Mouse (Mus musculus): Measurements from ENCODE around the gene Polg. TPM values are rescaled to one million over a fixed set of nuclear protein-coding genes. Genes with fewer than 3 reads are reported as not detected.

Polg gene
- polyA plus RNA-seq (2014; fragmentation: Nextera tagmentation; extraction: Ambion mirVana): 39.8 and 41.1 TPM in 2 replicates

DNA sequence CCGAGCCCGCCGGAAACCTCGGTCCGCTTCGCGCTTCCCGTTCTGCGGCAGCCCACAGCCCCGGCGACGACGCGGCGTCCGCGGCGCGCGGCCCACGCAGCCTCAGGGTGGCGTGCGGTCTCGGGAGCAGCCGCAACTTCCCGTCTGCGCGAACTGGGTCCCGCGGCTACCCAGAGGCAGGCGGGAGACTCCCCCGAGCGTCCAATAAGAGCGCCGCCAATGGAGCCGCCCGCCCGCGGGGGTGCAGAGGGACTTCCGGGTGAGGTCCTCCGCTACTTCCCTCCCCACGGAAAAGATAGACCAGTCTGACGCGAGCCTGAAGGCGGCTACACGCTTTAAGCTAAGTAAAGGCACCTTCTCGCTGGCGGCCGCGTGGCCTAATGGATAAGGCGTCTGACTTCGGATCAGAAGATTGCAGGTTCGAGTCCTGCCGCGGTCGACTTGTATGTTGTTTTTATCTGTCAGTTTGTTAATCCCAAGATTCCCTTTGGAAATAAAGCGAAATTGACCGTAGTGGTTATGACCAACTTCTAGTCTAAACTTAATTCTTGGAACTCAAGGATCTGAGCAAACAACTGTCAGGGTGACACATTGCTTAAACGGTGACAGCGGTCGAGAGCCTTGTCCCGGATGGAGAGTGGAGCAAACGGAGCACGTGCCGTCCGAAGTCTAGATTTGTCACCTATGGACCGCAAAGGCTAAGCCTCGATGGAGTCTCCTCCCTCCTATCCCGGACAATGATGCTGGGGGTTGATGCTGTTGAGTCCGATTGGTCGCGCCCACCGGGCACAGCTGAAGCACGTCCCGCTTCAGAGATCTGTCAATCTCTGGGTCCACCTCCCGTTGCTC is at the start of gene Polg:
Gene Polg (minus strand): TSS at position 310 of the 849 bp plus-strand sequence.
- ATAC-seq (replicated peaks; ENCODE audit: low FRiP score): peak; percentile 94
- WGBS: under 1% methylated on average over 76 of the region's 76 CpGs
- peak within 1 kb of the TSS; percentile 90 for H3K9ac ChIP-seq (ENCODE audit: low read depth, low read length)
- peak within 1 kb of the TSS; percentile 80 for H3K27ac ChIP-seq (ENCODE audit: low read depth, low read length)
- no peaks in the 10 kb centered on the region for H3K9me3 ChIP-seq (ENCODE audit: control insufficient read depth, low read length)
- H3K4me3 ChIP-seq (ENCODE audit: low read depth, low read length): peak within 1 kb of the TSS; percentile 88
- H3K4me1 ChIP-seq (replicated peaks; ENCODE audit: control insufficient read depth, insufficient read depth, low read length): peaks cover 38% of the 10 kb centered on the region
- peak within 1 kb of the TSS; percentile 100 for H3K4me2 ChIP-seq
- DNase-seq (ENCODE audit: low spot score): peak; percentile 100
- peaks cover 18% of the 10 kb centered on the region for H3K36me3 ChIP-seq (ENCODE audit: control insufficient read depth, insufficient read depth, low read length)
- no peaks in the 10 kb centered on the region for H3K27me3 ChIP-seq (replicated peaks; ENCODE audit: control insufficient read depth, insufficient read depth, low read length)

DNA sequence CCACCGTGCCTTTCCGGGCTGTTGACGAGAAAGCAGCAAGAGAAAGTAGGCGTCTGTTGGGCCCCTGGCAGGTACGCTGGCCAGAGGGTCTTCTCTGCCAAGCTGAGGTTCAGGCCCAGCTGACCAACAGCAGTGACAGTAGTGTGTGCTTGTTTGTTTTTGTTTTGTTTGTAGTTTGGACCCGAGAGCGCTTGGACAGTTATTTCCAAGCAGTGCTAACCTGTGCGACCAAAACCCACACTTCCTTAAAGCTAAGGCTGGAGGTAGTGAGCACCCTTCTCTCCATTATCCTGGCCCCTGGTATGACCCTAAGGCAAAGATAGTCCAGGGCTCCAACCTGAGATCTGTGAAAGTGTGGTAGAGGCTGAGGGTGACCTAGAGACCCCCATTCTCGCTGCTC is 49.7 kb upstream of the Polg start:
- H3K36me3 ChIP-seq (ENCODE audit: control insufficient read depth, insufficient read depth, low read length): no peaks in the 10 kb centered on the region
- H3K27me3 ChIP-seq (replicated peaks; ENCODE audit: control insufficient read depth, insufficient read depth, low read length): peaks cover 92% of the 10 kb centered on the region
- no peak overlapping the region for H3K9ac ChIP-seq (ENCODE audit: low read depth, low read length)
- no peaks in the 10 kb centered on the region for H3K9me3 ChIP-seq (ENCODE audit: control insufficient read depth, low read length)
- H3K27ac ChIP-seq (ENCODE audit: low read depth, low read length): no peak overlapping the region
- DNase-seq (ENCODE audit: low spot score) (no peak), ATAC-seq (replicated peaks; ENCODE audit: low FRiP score) (no peak)
- WGBS: 33% methylated on average over 9 of the region's 9 CpGs
- H3K4me2 ChIP-seq: peak overlapping the region; percentile 59
- H3K4me1 ChIP-seq (replicated peaks; ENCODE audit: control insufficient read depth, insufficient read depth, low read length): no peaks in the 10 kb centered on the region
- peak overlapping the region; percentile 39 for H3K4me3 ChIP-seq (ENCODE audit: low read depth, low read length)

DNA sequence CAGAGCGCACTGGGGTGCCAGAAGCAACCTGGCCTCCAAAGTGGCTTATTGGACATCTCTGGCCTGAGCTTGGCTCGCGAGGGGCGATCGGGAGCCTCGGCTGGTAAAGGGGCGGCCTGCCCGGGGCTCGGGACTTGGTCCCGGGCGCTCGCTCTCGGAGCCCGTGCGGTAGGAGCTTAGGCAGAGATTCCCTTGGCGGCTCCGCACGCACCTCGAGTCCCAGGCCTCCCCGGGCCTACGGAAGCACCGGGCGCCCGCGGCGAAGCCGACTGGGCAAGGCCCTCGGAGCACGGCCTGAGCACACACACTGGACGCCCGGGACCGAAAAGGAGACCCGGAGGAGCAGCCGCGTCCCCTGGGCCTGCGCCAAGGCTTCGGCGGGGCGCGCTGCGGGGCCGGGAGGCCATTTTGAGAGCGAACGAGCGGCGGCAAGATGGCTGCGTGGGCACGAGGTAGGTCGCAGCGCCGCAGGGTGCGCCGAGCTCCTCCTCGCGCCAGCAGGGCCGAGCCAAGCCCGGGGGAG is 49.1 kb upstream of the Polg start:
- Histone ChIP-seq H3K4me1 (replicated peaks; ENCODE audit: control insufficient read depth, insufficient read depth, low read length) (no peaks in the 10 kb centered on the region), H3K27ac (ENCODE audit: low read depth, low read length) (no peak overlapping the region), H3K4me3 (ENCODE audit: low read depth, low read length) (peak overlapping the region; percentile 39), H3K36me3 (ENCODE audit: control insufficient read depth, insufficient read depth, low read length) (no peaks in the 10 kb centered on the region), H3K27me3 (replicated peaks; ENCODE audit: control insufficient read depth, insufficient read depth, low read length) (peaks cover 92% of the 10 kb centered on the region), H3K9ac (ENCODE audit: low read depth, low read length) (no peak overlapping the region), H3K9me3 (ENCODE audit: control insufficient read depth, low read length) (no peaks in the 10 kb centered on the region), H3K4me2 (peak overlapping the region; percentile 59)
- DNase-seq (ENCODE audit: low spot score): no peak
- no peak; the same call in 1 of the 2 replicates for ATAC-seq (replicated peaks; ENCODE audit: low FRiP score)
- 6% methylated on average over 57 of the region's 57 CpGs for WGBS

DNA sequence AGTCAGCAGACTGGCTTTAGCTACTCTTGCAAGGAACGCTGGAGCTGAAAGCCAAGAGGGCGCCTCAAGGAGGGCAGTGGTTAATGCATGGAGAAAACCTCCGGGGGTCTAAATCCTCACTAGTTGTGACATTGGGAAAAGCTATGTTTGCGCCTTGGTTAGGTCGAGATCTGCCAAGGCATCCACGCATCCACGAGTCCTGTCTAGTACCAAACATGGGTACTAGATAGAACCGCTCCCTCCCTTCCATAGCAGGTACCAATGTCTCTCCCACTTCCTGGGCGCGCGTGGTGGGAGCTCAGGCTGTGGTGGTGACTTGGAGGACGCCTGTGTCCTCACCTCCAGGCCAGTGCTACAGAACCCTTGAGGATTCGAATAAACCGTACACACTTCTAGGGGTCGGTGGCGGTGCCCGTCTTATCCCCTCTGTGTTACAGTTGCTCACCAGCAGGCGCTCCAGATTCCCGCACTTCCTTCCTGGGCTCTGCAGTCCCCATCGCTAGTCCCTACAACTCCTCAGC is 48.3 kb upstream of the Polg start:
- Histone ChIP-seq H3K27me3 (replicated peaks; ENCODE audit: control insufficient read depth, insufficient read depth, low read length) (peaks cover 97% of the 10 kb centered on the region), H3K4me3 (ENCODE audit: low read depth, low read length) (no peak overlapping the region), H3K4me2 (no peak overlapping the region), H3K36me3 (ENCODE audit: control insufficient read depth, insufficient read depth, low read length) (no peaks in the 10 kb centered on the region), H3K9me3 (ENCODE audit: control insufficient read depth, low read length) (no peaks in the 10 kb centered on the region), H3K9ac (ENCODE audit: low read depth, low read length) (no peak overlapping the region), H3K27ac (ENCODE audit: low read depth, low read length) (no peak overlapping the region), H3K4me1 (replicated peaks; ENCODE audit: control insufficient read depth, insufficient read depth, low read length) (no peaks in the 10 kb centered on the region)
- ATAC-seq (replicated peaks; ENCODE audit: low FRiP score) (no peak), DNase-seq (ENCODE audit: low spot score) (no peak)
- 4% methylated on average over 20 of the region's 20 CpGs for WGBS

DNA sequence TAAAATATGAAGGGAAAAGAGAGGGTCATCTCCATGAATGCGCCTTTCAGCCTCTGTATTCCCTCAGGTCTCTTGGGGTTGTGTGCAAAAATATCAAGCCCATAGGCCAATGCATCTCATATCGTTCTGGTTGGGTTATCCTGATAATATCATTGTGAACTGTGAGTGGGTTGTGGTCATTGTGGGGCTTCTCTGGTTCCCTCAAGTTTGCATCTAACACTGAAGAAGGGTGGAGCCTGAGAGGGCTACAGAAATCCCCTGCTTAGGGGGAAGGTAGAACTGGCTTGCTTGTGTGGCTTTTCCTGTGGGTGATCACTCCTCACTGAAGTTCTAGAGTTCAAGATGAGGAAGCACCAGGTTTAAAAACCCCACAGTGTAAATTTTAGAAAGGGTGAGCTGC is 47.3 kb upstream of the Polg start:
- Histone ChIP-seq H3K27me3 (replicated peaks; ENCODE audit: control insufficient read depth, insufficient read depth, low read length) (peaks cover 100% of the 10 kb centered on the region), H3K4me1 (replicated peaks; ENCODE audit: control insufficient read depth, insufficient read depth, low read length) (no peaks in the 10 kb centered on the region), H3K27ac (ENCODE audit: low read depth, low read length) (no peak overlapping the region), H3K36me3 (ENCODE audit: control insufficient read depth, insufficient read depth, low read length) (no peaks in the 10 kb centered on the region), H3K9me3 (ENCODE audit: control insufficient read depth, low read length) (no peaks in the 10 kb centered on the region), H3K4me3 (ENCODE audit: low read depth, low read length) (no peak overlapping the region), H3K4me2 (no peak overlapping the region), H3K9ac (ENCODE audit: low read depth, low read length) (no peak overlapping the region)
- DNase-seq (ENCODE audit: low spot score): no peak
- ATAC-seq (replicated peaks; ENCODE audit: low FRiP score): no peak
- 8% methylated on average over 2 of the region's 2 CpGs for WGBS

DNA sequence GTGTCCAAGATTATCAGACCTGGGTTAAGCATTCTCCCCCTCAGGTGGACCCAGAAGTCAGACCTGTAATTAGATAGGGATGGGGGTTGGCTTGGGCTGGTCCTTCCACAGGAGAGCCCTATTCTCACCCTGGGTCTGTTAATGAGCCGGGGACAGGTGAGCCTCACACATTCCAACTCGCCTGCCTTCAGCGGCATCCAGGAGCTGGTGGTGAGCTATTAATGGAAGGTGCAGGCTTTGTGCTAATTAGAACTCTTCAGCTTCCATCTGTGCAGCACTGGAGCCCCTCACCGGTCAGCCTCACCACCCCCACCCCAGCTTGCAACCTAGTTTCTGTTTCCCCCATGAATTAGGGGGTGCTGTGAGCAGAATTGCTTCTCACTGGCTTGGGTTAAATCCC is 46.3 kb upstream of the Polg start:
- no peaks in the 10 kb centered on the region for H3K4me1 ChIP-seq (replicated peaks; ENCODE audit: control insufficient read depth, insufficient read depth, low read length)
- peaks cover 100% of the 10 kb centered on the region for H3K27me3 ChIP-seq (replicated peaks; ENCODE audit: control insufficient read depth, insufficient read depth, low read length)
- H3K27ac ChIP-seq (ENCODE audit: low read depth, low read length): no peak overlapping the region
- no peaks in the 10 kb centered on the region for H3K9me3 ChIP-seq (ENCODE audit: control insufficient read depth, low read length)
- H3K4me3 ChIP-seq (ENCODE audit: low read depth, low read length): no peak overlapping the region
- DNase-seq (ENCODE audit: low spot score) (no peak), ATAC-seq (replicated peaks; ENCODE audit: low FRiP score) (no peak)
- H3K4me2 ChIP-seq: no peak overlapping the region
- no peak overlapping the region for H3K9ac ChIP-seq (ENCODE audit: low read depth, low read length)
- WGBS: 11% methylated on average over 4 of the region's 4 CpGs
- no peaks in the 10 kb centered on the region for H3K36me3 ChIP-seq (ENCODE audit: control insufficient read depth, insufficient read depth, low read length)

- ATAC-seq (replicated peaks; ENCODE audit: low FRiP score): no peak
- Histone ChIP-seq H3K9me3 (ENCODE audit: control insufficient read depth, low read length) (no peaks in the 10 kb centered on the region), H3K27me3 (replicated peaks; ENCODE audit: control insufficient read depth, insufficient read depth, low read length) (peaks cover 100% of the 10 kb centered on the region), H3K9ac (ENCODE audit: low read depth, low read length) (no peak overlapping the region), H3K4me2 (no peak overlapping the region), H3K27ac (ENCODE audit: low read depth, low read length) (no peak overlapping the region), H3K36me3 (ENCODE audit: control insufficient read depth, insufficient read depth, low read length) (no peaks in the 10 kb centered on the region), H3K4me3 (ENCODE audit: low read depth, low read length) (no peak overlapping the region), H3K4me1 (replicated peaks; ENCODE audit: control insufficient read depth, insufficient read depth, low read length) (no peaks in the 10 kb centered on the region)
- 12% methylated on average over 5 of the region's 5 CpGs for WGBS
- DNase-seq (ENCODE audit: low spot score): no peak
Measured at GRCm38 (mm10) chr7:79511656-79512055, 45.5 kb upstream of the Polg start.

- 24% methylated on average over 7 of the region's 7 CpGs for WGBS
- H3K9ac ChIP-seq (ENCODE audit: low read depth, low read length): no peak overlapping the region
Measured at GRCm38 (mm10) chr7:79511181-79511580, 45.0 kb upstream of the Polg start.

More at GRCm38 (mm10) chr7:79511181-79511580, 45.0 kb upstream of the Polg start:
- Histone ChIP-seq H3K9me3 (ENCODE audit: control insufficient read depth, low read length) (no peaks in the 10 kb centered on the region), H3K27me3 (replicated peaks; ENCODE audit: control insufficient read depth, insufficient read depth, low read length) (peaks cover 100% of the 10 kb centered on the region), H3K27ac (ENCODE audit: low read depth, low read length) (no peak overlapping the region), H3K36me3 (ENCODE audit: control insufficient read depth, insufficient read depth, low read length) (no peaks in the 10 kb centered on the region), H3K4me1 (replicated peaks; ENCODE audit: control insufficient read depth, insufficient read depth, low read length) (no peaks in the 10 kb centered on the region), H3K4me2 (no peak overlapping the region), H3K4me3 (ENCODE audit: low read depth, low read length) (no peak overlapping the region)
- ATAC-seq (replicated peaks; ENCODE audit: low FRiP score) (no peak), DNase-seq (ENCODE audit: low spot score) (no peak)
